Mouse (Mus musculus) megakaryocyte-erythroid progenitor cell, adult 5-6 weeks (primary cell): ENCODE data around the gene Serf1. TPM values are rescaled to one million over a fixed set of nuclear protein-coding genes. Genes with fewer than 3 reads are reported as not detected.
"Not testable (repeated sequence)": the region's sequence is repeated elsewhere in the genome, so short reads cannot be mapped to it uniquely, and the experiment has no call there.

ENCODE experiments used
- ATAC-seq: replicated peaks from 2 replicates; pipeline ENCODE4 v1.8.0; 2016; ENCODE audit warnings: mild to moderate bottlenecking, inconsistent platforms; ENCODE audit not compliant: severe bottlenecking, poor library complexity, low FRiP score, low TSS enrichment
- total RNA-seq, 2 experiments: library from RNA; stranded (forward) in 1 of 2; stranded (reverse) in 1 of 2; fragments of 200-1000, 215-1000 nt in 1 of 2; fragments of >200 nt in 1 of 2; fragmentation: Nextera tagmentation in 1 of 2; gene quantifications; 2 replicates each; pipeline ENCODE4 v1.2.3; 2014 to 2017

Gene Serf1
- 51.0 and 53.4 TPM in 2 replicates for total RNA-seq (2014; fragmentation: Nextera tagmentation)
- total RNA-seq (2017), result 36.9 and 105 TPM in 2 replicates

DNA sequence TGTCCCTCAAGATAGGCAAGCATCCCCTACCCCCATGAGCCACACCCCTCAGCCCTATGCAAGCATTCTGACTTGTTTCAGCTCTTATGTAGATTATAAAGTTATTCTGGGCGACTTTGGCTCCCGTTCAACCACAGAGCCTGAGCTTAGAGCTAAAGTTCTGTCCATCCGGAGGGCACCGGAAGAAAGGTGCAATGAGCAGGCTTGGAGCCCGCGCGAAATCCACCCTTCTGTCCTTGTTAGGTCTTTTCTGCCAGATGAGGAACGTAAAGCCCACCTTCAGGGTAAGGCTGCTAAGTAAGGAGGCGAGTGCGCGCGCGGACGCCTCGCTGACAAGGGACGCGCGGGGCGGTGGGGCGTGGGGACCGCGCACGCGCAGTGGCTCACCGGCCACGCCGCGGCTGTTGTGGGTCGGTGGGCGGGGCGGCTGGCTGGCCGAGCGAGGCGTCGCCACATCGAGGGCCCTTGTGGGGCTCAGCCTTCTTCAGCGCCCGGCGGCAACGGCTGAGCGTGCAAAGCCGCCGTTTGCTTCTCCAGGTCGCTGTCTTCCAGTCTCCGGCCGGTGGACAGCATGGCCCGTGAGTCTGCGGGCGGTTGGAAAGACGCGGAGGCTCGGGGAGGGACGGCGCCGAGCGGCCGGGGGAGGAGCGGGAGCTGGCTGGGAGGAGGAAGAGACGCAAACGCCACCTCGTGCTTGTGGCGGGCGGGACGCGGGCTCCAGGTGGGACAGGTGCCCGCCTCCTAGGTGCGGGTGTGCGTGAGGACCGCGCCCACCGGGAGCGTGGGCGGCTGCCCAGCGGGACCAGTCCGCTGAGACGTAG is at the start of gene Serf1:
TSS of gene Serf1 (plus strand) at position 361 of the 821 bp plus-strand sequence.
- peak; percentile 53 for ATAC-seq

DNA sequence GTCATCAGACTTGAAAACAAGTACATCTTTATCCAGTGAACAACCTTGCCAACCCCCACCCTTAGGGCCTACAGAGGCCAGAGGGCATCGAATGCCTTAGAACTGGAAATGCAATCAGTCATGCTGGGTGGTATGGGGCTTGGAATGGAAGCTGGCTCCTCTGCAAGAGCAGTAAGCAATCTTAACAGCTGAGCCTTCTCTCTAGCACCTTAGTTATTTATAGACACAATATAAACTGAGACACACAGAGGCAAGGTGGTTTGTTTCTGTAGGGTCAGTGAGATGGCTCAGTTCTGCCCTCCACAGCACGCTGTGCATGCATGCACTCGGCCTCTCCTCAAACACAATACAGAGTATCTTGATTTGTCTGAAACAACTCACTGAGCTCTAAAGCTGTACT is 43.9 kb upstream of the Serf1 start:
- no peak for ATAC-seq

DNA sequence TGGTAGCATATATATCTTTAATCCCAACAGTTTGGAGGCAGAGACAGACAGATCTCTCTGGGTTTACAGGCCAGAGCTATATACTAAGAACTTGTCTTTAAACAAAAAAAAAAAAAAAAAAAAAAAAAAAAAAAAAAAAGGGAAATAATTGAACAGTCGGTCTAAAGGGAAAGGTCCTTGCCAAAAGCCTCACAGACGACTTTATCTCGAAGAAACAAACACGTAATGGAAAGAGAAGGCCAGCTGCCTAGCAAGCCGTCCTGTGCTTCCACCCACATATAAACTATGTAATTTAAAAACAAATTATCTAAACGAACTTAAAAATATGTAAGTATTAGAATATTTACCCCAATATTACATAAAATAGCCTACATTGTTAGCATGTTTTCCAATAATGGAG is 40.0 kb upstream of the Serf1 start:
- no peak for ATAC-seq

DNA sequence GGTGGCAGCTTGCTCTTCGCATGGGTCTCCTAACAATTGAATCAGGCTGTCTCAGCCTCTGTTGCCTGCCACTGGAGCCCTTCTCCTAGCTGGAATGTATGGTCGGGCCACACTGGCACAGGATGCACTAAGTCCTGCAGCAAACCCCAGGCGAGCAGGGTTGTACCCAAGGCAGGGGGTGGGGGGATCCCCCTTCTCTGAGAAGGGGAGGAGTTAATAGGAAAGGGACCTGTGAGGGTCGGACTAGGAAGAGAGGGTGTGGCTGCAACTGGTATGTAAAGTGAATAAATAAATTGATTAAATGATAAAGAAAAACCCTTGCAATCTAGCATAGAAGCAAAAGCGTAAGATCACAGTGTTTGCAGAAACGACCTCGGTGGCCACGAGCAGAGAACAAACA is 36.3 kb upstream of the Serf1 start:
- ATAC-seq, result no peak

DNA sequence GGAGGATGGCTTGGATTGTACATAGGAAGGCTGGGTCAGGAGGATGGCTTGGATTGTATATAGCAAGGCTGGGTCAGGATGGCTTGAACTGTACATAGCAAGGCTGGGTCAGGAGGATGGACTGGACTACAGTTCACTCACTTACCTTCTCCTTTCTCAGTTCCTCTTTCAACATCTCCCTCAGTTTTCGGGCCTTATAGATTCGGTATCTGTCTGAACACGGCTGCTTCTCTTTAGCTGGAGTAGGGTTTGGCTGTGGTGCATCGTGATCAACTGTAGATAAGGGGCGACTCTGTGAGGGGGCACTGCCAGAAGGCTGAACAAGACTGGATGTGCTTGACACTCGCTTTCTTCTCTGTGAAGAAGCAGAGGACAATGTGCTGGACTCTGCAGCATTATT is 9.0 kb upstream of the Serf1 start:
- peak; percentile 59 for ATAC-seq

DNA sequence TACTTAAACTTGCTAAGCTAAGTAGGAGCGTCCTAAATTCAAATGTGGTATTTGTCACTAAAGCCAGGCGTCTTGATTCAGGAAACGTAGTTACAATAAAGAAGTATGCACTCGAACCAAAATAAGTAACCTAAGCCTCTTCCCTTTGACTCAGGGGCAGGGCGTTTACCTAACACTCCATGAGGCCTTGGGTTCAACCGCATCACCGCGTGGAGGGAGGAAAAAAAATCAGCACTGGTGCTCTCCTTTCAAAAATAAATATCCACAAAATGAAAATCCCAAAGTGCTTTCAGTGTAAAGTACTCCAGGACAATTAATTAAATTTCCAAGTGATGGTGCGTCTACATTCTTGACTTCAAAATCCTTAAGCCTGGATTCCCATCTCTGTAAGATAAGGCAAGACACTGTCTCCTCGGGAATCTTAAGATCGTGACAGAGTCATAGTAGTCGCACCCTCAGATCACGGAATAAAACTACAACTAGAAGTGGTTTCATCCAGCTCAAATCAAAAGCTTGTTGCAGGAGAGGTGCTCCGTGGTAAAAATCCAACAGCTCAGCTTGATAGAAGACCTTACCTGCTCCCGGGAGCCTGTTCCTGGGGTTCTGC is 4.7 kb upstream of the Serf1 start:
- peak; percentile 9; the same call in 1 of the 2 replicates for ATAC-seq

DNA sequence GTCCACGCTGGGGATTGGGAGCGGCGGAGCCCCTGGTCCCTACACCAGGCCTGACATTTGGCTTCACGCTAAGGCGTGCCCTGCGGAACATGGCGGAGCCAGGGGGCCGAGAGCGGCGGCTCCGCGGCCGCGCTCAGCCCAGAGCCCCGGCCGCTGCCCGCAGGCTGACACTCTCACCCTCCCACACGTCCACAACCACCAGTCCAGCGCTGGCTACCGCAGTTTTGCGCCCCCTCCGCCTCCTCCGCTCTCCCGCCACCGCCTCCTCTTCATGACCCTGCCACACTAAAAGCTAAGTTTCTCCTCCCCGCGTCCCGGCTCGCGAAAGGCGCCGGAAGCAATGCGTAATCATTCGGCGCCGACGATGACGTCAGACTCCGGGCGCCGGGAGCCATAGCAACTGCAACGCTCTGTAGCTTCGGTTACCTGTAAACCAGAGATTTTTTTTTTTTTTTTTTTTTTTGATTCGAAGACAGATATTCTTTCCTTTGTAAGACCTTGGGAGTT is 4.0 kb upstream of the Serf1 start, which contains the start of gene Bdp1:
TSS of gene Bdp1 (minus strand) at position 323 of the 507 bp plus-strand sequence.
- ATAC-seq, result peak; percentile 68

DNA sequence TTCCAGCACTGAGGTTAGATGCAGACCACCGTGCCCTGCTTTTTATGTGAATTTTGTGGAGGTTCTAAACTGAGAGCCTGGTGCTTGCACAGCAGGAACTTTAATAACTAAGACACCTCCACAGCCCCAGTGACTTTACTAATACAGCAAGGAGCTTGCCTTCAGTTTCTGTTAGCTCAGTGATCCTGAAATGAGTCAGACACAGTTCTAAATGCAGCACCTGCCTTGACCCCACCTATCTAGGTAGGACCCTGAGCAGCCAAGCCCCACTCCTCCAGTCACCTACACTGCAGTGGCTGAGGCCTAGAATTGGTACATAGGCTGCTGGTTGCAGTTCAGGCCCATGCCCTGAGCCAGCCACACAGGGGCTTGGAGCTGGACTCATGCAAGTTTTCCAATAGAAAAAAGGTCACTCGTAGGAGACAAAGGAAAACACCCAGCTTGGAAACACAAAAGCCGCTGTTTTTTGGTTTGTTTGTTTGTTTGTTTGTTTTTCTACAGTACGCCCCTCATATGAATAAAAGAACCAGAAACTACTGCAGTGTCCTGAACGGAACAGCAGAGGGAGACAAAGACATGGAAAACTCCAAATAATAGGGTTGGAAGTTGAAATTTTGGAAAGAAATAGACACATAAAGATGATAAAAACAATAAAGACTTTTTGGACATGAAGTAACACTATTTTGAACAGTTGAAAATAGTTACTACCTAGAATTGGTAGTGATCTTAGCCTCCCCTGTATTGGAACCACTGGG is 4.6 kb downstream of the Serf1 start:
- ATAC-seq, result no peak

DNA sequence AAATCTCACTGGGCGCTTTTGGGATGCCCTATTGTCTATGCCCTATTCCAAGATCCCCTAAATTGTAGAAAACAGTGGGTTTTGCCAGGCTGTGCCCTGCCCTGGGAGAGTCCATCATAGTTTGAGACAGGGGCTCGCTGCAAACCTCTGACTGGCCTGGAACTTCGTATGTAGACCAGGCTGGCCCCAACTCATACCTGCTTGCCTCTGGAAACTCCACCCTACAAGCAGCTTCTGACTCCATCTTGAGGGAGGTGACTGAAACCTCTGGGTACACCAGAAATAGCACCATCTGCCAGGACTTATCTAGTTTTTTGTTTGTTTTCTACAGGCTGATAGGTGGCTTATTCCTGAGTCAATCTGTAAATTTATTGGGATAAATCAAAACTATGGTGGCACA is 16.2 kb downstream of the Serf1 start:
- ATAC-seq, result no peak

DNA sequence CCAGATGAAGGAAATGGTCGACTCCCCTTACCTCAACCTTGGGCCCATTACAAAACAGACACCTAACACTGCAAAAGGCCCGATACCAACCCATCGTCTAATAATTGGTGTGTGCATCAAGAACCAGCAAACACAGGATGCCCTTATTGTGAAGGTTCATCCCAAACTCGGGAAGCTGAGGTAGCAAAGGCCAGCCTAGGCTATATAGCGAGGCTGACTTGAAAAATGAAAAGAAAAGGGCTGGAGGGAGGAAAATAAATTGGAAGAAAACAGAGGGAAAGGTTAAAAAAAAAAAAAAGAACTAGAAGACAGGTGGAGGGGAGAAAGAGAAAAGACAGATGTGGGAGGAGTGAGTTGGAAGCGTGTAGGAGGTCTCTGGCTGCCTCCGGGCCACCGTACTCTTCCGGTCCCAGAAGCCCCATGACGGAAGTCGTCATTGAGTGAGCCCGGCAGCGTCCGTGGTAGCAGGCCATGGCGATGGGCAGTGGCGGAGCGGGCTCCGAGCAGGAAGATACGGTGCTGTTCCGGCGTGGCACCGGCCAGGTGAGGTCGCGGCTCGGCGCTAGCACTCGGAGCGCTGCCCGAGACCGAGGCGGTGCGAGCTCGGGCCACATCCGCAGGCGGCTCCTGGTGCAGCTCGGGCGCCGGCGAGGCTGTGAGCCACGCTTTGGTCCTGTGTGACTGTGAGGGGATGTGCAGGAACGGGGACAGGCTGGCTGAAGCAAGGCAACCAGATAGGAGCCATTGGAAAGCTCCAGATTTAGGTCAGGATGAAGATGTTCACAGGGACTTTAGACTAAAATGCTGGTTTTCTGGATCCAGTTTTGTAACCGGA is 16.8 kb downstream of the Serf1 start, which contains the start of gene Smn1:
TSS of gene Smn1 (plus strand) at position 430 of the 835 bp plus-strand sequence.
- ATAC-seq, result peak; percentile 99

DNA sequence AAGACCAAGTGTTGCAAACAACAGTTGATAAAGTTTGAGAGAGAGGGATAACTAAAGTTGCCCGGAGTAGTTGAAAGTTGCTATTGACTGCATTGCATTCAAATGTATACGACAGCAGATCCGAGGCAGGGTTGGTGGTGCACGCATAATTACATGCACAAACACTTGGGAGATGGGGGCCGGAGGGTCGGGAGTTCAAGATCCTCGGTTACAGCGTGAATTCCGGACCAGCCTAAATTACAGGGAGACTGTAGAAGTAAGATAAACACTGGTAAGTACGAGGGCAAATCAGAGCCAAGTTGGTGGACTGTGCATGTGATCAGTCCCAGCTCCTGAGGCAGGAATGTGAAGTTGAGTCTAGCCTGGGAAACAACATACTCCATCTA is 17.4 kb downstream of the Serf1 start:
- peak; percentile 46 for ATAC-seq

DNA sequence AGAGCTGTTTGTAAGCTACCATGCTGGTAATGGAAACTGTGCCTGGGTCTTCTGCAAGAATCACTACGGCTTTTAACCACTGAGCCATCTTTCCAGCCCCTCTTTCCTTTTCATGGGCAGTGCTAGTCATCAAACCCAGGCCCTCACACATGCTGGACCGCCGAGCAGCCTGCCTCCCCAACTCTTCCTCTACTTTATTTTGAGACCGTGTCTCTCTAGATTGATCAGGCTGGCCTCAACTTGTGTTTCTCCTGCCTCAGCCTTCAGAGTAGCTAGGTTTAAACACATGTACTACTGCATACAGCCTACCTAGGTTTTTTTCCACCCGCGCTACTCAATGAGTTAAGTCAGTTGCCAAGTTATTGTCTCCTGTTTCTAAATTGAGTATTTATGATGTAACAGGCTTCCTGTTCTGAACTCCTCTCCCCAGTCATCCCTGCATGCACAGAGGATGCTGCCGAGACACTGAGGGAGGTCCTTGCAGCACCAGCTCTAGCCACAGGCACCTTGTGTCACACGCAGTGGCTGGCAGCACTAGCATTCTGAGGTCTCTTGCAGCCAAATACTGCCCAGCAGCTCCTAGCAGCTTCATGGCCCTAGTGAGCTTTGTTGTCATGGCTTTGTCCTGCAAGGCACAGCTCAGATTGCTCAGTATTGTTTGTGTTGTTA is 34.0 kb downstream of the Serf1 start:
- ATAC-seq, result no peak

DNA sequence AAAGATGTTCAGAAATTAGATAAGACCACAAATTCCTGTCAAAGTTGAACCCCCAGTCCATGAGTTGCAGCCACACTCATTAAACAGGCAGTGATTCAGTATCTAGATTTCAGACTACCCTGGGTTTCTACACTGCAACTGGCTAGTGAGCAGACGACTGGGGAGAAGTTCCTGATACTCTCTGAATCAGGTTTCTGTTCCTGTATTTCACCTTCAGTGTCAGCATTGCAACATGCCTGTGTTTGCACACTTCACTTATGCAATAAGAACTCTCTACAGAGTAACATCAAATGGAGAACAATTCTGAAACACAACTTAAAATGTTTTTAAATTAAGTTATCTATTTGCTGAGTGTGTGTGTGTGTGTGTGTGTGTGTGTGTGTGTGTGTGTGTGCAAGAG is 44.8 kb downstream of the Serf1 start:
- ATAC-seq, result no peak

DNA sequence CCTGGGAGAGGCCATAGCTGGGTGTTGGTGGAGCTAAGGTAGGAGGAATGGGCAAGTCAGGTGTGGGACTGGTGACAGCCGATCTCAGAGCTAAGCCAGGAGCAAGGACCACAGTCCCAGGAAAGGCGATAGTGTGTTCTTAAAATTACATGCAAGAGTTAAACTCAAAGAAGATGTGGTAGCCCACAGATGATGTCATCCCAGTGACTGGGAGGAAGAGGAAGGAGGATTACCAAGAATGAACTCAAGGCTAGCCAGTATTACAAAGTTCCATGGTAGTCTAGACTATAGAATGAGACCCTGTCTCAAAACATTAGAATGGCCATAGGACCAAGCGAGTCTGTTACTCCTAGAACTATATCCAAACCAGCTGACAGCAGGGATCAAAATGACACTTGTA is 48.8 kb downstream of the Serf1 start:
- ATAC-seq, result no peak

DNA sequence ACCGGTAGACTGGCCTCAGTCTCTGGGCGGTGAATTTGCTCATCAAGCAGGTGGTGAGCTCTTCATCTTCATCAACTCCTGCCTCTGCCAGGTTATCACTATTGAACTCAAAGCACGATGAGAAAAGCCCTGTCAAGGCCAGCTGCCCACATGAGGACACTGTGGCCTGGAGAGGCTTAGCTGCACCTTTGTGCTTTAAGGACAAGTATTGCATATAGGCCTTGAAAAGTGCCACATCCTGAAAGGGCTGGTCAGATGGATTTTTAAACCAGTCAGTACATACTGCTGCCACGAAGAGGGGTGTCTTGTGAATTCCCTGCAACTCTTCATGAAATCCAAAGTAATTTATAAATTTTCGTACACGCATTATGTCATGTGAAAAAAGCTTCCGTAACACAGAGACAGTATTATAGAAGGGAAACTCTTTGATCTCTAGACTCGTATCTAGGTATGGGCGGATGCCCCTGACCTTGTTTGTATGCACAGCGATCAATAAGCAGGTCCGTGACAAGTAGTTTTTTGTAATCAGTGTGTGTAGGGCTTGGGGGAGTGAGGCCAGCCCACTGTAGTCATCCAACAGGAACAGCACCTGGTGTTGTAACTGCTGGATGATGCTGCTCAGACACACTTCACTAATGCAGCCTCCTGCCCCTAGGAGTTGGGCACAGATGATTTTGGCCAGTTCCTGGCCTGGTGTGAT is 53.5 kb downstream of the Serf1 start:
- ATAC-seq, result not testable (repeated sequence)

DNA sequence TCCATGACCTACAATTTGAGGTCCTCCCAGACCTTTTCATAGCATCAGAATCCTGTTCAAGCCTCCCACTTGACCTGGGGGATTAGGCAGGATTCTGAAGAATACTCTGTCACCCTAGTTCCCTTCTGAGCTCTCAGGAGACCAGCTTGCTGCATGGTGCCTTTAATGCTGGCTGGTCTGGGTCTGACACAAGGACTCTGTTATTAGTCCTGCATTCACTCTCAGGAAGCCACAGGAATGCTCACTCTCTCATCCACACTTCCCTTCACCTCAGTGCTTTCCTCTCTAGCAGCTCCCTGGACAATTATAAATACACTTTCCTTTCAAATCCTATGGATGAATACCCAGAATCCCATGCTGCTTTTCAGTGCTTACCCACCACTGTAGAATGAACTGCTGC is 54.7 kb downstream of the Serf1 start:
- ATAC-seq, result not testable (repeated sequence)
